In genomic region chr2:30112564-30112963, GRCm38 (mm10) we compare ENCODE assay signal across 16 mouse cellular contexts. TPM values are rescaled to one million over a fixed set of nuclear protein-coding genes. Genes with fewer than 3 reads are reported as not detected.
DNase-seq lines count a peak whose midpoint lies in the region; ATAC-seq and TF ChIP-seq lines count a peak whose summit lies in the region.
"Had no signal": no experiment of that assay in that cellular context is flagged by ENCODE, and none has a peak within 500 bp of the region (broad histone marks: within the 10 kb centered on the region; RNA-seq: fewer than 3 reads in every experiment).

No protein-coding gene starts in this region.

- no peak overlapping the region for H3K4me2 ChIP-seq in liver, postnatal 0 days (ENCODE audit: low read depth, low read length)
- H3K4me2 ChIP-seq: embryonic facial prominence, embryonic 12.5 days had no signal

- peak; percentile 78 for ATAC-seq in granulocyte monocyte progenitor cell, adult 5-6 weeks (replicated peaks; ENCODE audit: poor library complexity, severe bottlenecking)
- ATAC-seq in liver, postnatal 0 days = peak; percentile 23; the same call in 1 of the 2 replicates
- ATAC-seq: midbrain, embryonic 16.5 days had no signal

- peaks cover 28% of the 10 kb centered on the region for H3K36me3 ChIP-seq in liver, postnatal 0 days (replicated peaks; ENCODE audit: insufficient read depth, low read length)

- H3K27ac ChIP-seq in liver, postnatal 0 days (ENCODE audit: low read depth) = no peak overlapping the region
- H3K27ac ChIP-seq: embryonic facial prominence, embryonic 12.5 days; kidney, postnatal 0 days; limb, embryonic 10.5 days had no signal

- WGBS in liver, postnatal 0 days (ENCODE audit: insufficient replicate concordance) = 30% methylated on average over 5 of the region's 5 CpGs

- DNase-seq in thymus, postnatal 0 days (ENCODE audit: low spot score) = peak; percentile 55
- no peak for DNase-seq in thymus, postnatal 4 days
- DNase-seq in liver, postnatal 0 days = no peak
- DNase-seq in right cerebral cortex, adult 2 months (ENCODE audit: low spot score in 2 of 2) = no peak
- no peak for DNase-seq in adrenal gland, postnatal 25 days
- DNase-seq in frontal cortex, postnatal 36 days (ENCODE audit: low spot score in 2 of 2) = no peak
- DNase-seq: cerebellum, adult 18-20 months; cerebellum, postnatal 14 days; gastrocnemius, postnatal 36 days; kidney, adult 11 months; thymus, adult 2 months had no signal

- H3K27me3 ChIP-seq in liver, postnatal 0 days (ENCODE audit: insufficient read depth, low read length) = no peaks in the 10 kb centered on the region
- H3K27me3 ChIP-seq: embryonic facial prominence, embryonic 12.5 days had no signal

- peaks cover 3% of the 10 kb centered on the region; the same call in 1 of the 2 replicates for H3K4me1 ChIP-seq in liver, postnatal 0 days (ENCODE audit: insufficient read depth)
- H3K4me1 ChIP-seq: embryonic facial prominence, embryonic 12.5 days; limb, embryonic 10.5 days had no signal

- TF ChIP-seq CTCF in liver, postnatal 0 days (IDR thresholded peaks at IDR 0.05; ENCODE audit: low read depth) = no peak

- no peaks in the 10 kb centered on the region for H3K9me3 ChIP-seq in liver, postnatal 0 days (ENCODE audit: low read length)
- H3K9me3 ChIP-seq: embryonic facial prominence, embryonic 12.5 days; limb, embryonic 10.5 days had no signal

- no peak for TF ChIP-seq EP300 in liver, postnatal 0 days (IDR thresholded peaks at IDR 0.05; ENCODE audit: low read depth)

- no peak overlapping the region for H3K9ac ChIP-seq in liver, postnatal 0 days (replicated peaks)
- H3K9ac ChIP-seq: embryonic facial prominence, embryonic 12.5 days had no signal

- H3K4me3 ChIP-seq in liver, postnatal 0 days (ENCODE audit: low read depth, low read length) = no peak overlapping the region
- H3K4me3 ChIP-seq: embryonic facial prominence, embryonic 12.5 days; limb, embryonic 10.5 days had no signal

RNA-seq across cellular contexts. Expression of gene Zer1, which starts 11.8 kb away (rescaled TPM):
- 5.6 and 9.6 TPM in 2 replicates for polyA plus RNA-seq in thymus, postnatal 0 days (2015; fragmentation: Nextera tagmentation; extraction: Ambion mirVana)
- total RNA-seq in granulocyte monocyte progenitor cell, adult 5-6 weeks (2014; fragmentation: Nextera tagmentation) = 18.3 and 22.7 TPM in 2 replicates
- 8.5 and 10.6 TPM in 2 replicates for total RNA-seq in granulocyte monocyte progenitor cell, adult 5-6 weeks (2017)
- 1.6 and 1.8 TPM in 2 replicates for polyA plus RNA-seq in liver, postnatal 0 days (2015; fragmentation: Nextera tagmentation; extraction: Ambion mirVana)
- total RNA-seq in adrenal gland, postnatal 25 days (2021) = 40.0 and 51.7 TPM in 2 replicates

RNA-seq across cellular contexts. Expression of gene Zdhhc12, which starts 19.1 kb away (rescaled TPM):
- polyA plus RNA-seq in thymus, postnatal 0 days (2015; fragmentation: Nextera tagmentation; extraction: Ambion mirVana) = 28.8 and 29.5 TPM in 2 replicates
- total RNA-seq in granulocyte monocyte progenitor cell, adult 5-6 weeks (2014; fragmentation: Nextera tagmentation) = 21.5 and 24.1 TPM in 2 replicates
- total RNA-seq in granulocyte monocyte progenitor cell, adult 5-6 weeks (2017) = 11.0 and 20.7 TPM in 2 replicates
- 25.1 and 27.0 TPM in 2 replicates for polyA plus RNA-seq in liver, postnatal 0 days (2015; fragmentation: Nextera tagmentation; extraction: Ambion mirVana)
- total RNA-seq in adrenal gland, postnatal 25 days (2021) = 26.0 and 27.4 TPM in 2 replicates

RNA-seq across cellular contexts. Expression of gene Tbc1d13, which starts 21.0 kb away (rescaled TPM):
- 4.9 and 5.7 TPM in 2 replicates for polyA plus RNA-seq in thymus, postnatal 0 days (2015; fragmentation: Nextera tagmentation; extraction: Ambion mirVana)
- total RNA-seq in granulocyte monocyte progenitor cell, adult 5-6 weeks (2014; fragmentation: Nextera tagmentation) = 65.9 and 83.5 TPM in 2 replicates
- total RNA-seq in granulocyte monocyte progenitor cell, adult 5-6 weeks (2017) = 42.2 and 49.2 TPM in 2 replicates
- polyA plus RNA-seq in liver, postnatal 0 days (2015; fragmentation: Nextera tagmentation; extraction: Ambion mirVana) = 1.8 and 2.0 TPM in 2 replicates
- 54.0 and 71.3 TPM in 2 replicates for total RNA-seq in adrenal gland, postnatal 25 days (2021)

RNA-seq across cellular contexts. Expression of gene Pkn3, which starts 35.1 kb away (rescaled TPM):
- polyA plus RNA-seq in thymus, postnatal 0 days (2015; fragmentation: Nextera tagmentation; extraction: Ambion mirVana) = 3.5 and 3.7 TPM in 2 replicates
- total RNA-seq in granulocyte monocyte progenitor cell, adult 5-6 weeks (2014; fragmentation: Nextera tagmentation) = 10.1 and 13.1 TPM in 2 replicates
- 4.6 and 14.9 TPM in 2 replicates for total RNA-seq in granulocyte monocyte progenitor cell, adult 5-6 weeks (2017)
- 0.75 and 1.0 TPM in 2 replicates for polyA plus RNA-seq in liver, postnatal 0 days (2015; fragmentation: Nextera tagmentation; extraction: Ambion mirVana)
- 7.6 and 8.6 TPM in 2 replicates for total RNA-seq in adrenal gland, postnatal 25 days (2021)

RNA-seq across cellular contexts. Expression of gene Set, which starts 55.4 kb away (rescaled TPM):
- 418 and 429 TPM in 2 replicates for polyA plus RNA-seq in thymus, postnatal 0 days (2015; fragmentation: Nextera tagmentation; extraction: Ambion mirVana)
- 415 and 437 TPM in 2 replicates for total RNA-seq in granulocyte monocyte progenitor cell, adult 5-6 weeks (2014; fragmentation: Nextera tagmentation)
- total RNA-seq in granulocyte monocyte progenitor cell, adult 5-6 weeks (2017) = 2,035 and 2,054 TPM in 2 replicates
- 115 and 116 TPM in 2 replicates for polyA plus RNA-seq in liver, postnatal 0 days (2015; fragmentation: Nextera tagmentation; extraction: Ambion mirVana)
- total RNA-seq in adrenal gland, postnatal 25 days (2021) = 244 and 253 TPM in 2 replicates
